Mouse (Mus musculus) gastrocnemius, postnatal 14 days (tissue): ENCODE measurements around the gene St6galnac3. TPM values are rescaled to one million over a fixed set of nuclear protein-coding genes. Genes with fewer than 3 reads are reported as not detected.

Source experiments
- DNase-seq: peaks from one replicate; pipeline ENCODE4 v3.0.0; 2021; ENCODE audit warnings: mixed read lengths
- intact Hi-C: fragments of 180-260 bp; cut with DNase I; formaldehyde crosslinking; loops from one replicate; pipeline ENCODE4 v1.15.1; 2025; ENCODE audit warnings: low total_unique reads
- total RNA-seq, 2 experiments: library from RNA; stranded (reverse); gene quantifications; 2 replicates each; pipeline ENCODE4 v1.2.3; 2021

Gene St6galnac3
- total RNA-seq, 2 experiments from 2014 or later: 2.9 to 4.4 TPM

DNA sequence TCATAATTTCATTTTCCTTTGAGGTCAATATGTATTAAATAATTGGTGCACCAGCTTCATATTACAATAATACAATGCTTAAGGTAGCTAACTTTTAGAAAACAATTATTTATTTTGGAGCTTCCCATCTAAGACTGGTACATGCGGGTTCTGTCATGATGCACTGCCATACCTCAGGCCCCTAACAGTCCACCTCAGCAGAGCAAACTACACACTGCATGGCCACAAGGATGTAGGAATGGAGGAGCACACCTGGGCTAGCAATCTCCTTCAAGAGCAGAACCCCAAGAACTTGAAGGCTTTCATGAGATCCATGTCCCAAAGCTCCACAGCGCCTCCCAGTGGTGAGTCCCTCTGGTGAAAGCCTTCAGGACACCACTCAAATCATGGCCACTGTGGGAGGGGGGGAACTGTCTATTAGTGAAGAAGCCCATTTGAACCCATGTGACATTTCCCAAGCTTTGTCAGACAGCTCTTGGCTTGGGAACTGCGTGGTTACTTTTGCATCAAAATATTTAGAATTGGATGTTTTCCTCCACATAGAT, 223.6 kb downstream of the St6galnac3 start:
- intact Hi-C loops: loop anchor here (10.0 kb wide), 1 partner anchor 717 kb away; no protein-coding TSS in a partner anchor
- peak; percentile 59 for DNase-seq

DNA sequence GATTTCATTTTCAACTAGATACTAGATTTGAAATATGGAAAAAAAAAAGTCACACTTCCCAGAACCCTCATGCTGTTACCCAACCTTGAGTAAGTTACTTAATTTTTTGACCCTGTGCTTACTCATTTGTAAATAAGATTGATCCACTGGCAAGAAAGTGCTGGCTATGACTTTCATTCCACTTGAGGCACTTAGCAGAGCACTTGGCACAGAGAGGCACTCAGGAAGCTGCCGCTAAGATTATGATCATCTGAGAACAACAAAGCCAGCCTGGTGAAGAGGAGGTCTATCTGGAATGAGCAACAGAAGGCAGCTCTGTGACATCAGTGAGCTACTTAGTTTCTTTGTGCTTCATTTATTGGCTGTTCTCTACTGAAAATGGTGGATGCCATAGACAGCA, 232.0 kb downstream of the St6galnac3 start:
- intact Hi-C loops: no loop called here
- DNase-seq: no peak

DNA sequence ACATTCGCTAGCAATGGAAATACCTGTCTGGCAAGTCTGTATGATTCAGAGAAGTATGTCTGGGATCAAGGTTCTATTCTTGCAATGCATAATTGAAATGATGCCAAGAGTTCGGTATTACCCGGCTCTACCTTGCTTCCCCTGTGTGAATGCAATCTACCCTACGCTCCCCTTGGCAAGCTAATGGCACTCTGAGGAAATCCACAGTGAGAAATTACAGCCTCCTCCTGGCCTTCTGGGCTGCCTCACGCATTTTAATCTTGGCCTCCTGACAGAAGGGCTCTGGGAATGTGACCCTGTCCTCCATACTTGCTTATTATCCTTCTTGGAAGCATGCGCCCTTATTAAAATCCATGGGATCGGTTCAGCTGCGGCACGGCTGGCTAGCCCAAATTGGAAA, 235.3 kb downstream of the St6galnac3 start:
- intact Hi-C loops: no loop called here
- DNase-seq: no peak

DNA sequence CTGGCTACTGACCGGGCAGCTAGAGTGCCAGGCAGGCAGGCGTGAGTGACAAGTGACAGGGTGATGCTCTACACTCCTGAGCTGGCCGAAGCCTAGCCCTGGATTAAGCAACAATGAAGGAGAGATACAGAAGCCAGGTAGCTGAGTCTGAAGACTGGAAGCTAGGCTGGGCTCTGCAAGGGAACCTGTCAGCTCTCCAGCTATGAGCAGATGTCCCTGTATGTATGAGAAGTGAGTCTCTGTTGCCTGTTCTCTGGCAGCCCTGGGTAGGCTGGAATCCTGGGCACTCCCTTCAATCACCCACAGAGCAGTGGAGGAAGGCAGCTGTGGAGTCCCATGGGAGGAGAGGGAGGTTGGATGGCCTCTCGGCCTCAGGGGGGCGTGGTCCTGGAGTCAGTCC, 236.0 kb downstream of the St6galnac3 start:
- intact Hi-C loops: no loop called here
- no peak for DNase-seq

DNA sequence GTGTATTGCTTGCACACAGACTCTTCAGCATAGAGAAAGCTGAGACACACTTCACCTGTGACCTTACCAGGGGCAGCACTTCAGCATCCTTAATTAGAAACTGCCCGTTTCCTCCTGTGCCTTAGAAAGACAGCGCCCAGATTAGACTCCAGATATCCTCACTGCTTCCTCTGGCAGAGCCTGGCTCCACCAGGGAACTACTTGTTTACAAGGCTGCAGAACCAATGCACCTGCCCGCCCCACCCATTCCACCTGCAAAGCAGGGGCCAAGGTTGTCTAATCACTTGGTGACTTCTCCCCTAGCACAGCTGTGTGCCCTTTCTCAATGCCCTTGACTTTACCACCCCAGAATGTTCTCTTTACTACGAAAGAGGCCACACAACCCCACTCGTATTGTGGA, 239.8 kb downstream of the St6galnac3 start:
- DNase-seq: no peak
- intact Hi-C loops: no loop called here

DNA sequence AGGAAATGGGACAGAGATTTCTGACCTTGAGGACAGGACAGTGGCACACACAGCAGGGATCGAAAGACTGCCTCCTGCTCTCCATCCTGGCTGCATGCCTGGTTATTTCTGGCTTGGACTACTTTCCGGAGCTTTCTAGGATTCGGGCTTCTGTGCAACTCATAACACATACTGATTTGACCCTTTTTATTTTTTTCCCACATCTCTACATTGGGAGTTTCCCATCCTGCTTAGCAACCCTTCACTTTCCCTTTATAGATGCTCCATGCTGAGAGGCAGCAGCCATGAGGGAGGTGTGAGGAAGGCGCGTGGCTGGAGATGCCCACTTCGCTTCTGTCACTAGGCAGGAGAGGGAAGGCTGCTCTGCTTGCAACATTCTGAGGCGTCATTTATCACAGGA, 240.3 kb downstream of the St6galnac3 start:
- DNase-seq: peak; percentile 23
- intact Hi-C loops: no loop called here

DNA sequence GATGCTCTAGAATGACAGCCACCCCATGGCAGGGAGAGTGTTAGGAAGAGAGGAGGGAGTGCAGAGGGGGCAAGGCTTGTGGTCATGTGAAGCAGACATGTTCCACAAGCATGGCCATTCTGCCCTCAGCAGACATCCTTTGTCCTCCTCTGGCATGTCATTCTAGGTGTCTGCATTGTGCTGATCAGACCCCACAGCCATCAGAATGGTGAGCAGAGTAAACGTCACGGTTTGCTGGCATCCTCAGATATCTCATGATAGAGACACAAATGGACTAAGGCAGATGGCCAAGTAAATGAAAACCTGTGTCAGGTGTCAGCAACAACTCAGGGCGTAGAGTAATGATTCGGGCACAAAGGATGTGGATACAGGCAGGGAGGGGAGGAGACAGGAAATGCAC, 241.3 kb downstream of the St6galnac3 start:
- intact Hi-C loops: no loop called here
- DNase-seq: no peak

DNA sequence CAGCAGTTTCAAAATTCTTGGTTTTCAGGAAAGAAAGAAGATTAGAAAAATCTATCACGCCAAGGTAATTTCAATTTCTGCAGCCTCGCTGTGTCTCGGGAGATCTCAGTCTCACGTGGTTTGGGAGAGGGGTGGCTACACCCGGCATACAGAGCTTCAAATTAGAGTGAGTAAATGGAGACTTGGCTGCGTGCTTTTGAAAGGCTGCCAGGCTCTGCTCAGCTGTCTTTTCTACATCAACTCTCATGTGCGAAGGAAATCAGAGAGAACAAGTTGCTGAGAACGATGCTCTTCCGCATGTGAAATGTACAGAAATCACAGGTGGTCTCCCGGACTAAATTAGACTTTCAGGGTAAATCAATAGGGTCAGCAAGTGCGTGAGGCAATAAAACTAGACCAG, 242.9 kb downstream of the St6galnac3 start:
- DNase-seq: peak; percentile 9
- intact Hi-C loops: no loop called here

DNA sequence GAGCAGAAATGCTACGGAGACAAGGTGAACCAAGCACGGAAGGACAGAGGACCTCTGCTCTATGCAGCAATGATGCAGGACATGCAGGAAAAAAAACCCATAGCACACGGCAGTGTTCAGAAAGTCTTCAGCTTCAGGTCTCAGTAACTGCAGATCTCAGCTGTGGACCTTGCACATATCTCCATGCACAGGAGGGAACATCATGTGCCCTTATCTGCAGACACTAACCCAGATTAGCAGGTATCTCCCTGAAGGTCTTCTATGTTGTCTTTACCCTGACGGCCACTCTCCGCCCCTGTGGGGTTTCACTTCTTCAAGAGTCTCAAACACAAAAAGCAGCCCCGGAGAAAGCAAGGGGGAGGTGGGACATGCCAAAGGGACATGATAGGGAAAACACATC, 244.0 kb downstream of the St6galnac3 start:
- intact Hi-C loops: no loop called here
- DNase-seq: no peak

DNA sequence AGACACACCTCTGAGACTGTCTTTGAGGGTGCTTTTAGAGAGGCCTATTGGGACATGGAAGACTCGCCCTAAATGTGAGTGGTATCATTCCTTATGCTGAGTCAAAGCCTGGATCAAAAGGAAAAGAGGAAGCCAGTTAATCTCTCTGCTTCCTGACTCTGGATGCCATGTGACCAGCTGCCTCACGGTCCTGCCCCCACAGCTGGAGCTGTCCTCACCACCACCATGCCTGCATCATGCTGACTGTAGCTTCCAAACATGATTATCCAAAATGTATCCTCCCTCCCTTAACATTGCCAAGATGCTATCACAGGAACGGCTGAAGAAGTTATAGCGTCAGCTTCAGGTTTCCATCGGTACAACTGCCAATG, 244.4 kb downstream of the St6galnac3 start:
- intact Hi-C loops: no loop called here
- DNase-seq: no peak

DNA sequence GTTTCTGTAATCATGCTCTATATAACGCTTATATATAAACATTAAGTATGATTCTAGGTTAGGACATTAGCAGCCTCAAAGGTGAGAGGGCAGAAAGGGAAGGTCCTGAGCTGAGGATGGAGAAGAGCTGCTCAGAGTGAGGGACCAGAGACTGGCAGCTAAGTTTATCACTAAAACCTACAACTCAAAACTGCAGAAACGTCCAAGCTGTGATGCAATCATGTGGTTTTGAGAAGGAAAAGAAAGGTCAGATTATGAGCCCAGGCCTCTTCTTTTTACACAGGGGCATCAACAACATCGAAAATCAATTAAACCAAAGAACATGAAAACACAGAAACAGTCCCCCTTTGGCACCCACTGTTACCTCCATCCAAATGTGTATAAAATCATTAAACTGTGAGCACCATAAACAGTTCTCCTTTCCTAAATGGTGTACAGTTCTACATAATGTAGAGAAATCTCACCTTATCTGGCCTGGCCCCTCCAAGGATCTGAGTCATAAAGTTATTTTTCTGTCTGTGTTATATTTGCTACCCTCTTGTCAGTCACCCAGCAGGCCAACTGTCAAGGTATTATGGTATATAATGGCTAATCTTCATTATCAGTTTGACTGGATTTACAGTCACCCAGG, 244.9 kb downstream of the St6galnac3 start:
- intact Hi-C loops: no loop called here

DNA sequence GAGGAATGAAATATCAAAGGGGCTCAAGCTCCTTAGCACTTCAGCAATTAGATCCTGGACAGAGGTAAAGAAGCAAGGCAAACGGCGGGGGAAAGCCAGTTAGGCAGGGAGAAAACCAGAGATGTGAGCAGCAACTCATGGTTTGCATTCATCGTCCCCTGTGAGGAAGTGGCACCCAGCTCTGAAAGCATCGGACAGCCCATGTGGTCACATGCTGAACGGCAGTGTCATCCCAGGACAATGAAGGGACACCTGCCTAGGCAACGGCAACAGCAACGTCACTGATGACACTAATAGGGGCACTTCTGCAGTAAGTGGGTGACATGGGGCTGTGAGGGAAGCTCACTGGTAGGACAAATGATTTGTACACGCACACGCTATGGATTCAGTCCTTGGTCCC, 249.1 kb downstream of the St6galnac3 start:
- intact Hi-C loops: no loop called here
- DNase-seq: no peak

More for the DNA sequence above, 244.9 kb downstream of the St6galnac3 start:
- no peak for DNase-seq

DNA sequence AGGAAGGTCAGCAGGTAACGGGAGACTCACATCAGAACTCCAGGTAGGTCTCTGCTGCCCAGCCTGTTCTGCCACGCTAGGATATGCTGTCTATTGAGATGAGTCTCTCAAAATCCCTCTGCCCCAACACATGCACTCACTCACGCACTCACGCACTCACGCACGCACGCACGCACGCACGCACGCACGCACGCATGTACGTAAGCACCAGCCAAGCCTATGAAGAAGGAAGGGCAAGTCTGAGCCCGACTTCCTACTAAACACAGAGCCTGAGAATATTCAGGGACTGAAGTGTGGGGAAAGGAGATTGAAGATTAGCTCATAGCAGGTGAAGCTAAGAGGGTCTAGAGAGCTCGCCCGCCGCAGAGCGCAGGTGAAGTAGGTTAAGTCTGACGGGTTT, 249.5 kb downstream of the St6galnac3 start:
- DNase-seq: no peak
- intact Hi-C loops: no loop called here

DNA sequence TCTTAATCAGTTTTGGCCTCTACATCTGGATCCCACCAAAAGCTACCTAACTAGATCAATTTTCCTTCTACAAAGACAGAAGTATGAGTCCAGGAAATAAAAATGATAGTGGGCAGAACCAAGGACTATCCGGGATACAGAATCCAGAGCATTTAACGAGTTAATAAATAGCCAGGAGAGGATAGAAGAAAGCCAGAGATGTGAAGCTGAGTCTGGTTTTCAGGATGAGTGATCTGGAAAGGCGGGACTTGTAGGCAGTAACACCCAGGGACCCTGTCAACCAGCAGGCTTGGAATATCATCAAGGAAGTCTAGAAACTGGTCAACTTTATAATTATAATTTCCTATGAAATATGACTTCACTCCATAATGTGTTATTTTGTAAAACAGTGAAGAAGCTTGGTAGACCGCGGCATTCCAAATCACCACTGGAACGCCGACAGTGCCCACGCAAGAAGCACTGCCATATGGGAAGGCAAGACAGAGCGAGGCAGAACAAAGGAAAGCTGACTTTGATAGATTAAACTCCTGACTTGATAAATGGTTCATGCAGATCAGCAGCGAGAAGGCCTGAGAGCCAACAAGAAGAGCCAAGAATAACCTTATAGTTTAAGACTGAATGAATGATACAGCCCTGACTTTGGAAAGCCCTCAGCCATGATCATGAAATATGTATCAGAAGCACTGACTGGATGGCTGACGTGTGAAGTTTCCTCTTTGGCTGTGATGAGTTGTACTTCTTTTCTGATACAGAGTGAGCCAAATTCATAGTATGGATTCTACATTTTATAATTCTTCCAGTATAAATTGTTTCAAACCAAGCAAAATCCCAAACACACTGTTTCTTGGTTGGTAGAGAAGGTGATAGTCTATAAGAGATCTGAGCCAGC, 252.1 kb downstream of the St6galnac3 start:
- no peak for DNase-seq
- intact Hi-C loops: no loop called here

DNA sequence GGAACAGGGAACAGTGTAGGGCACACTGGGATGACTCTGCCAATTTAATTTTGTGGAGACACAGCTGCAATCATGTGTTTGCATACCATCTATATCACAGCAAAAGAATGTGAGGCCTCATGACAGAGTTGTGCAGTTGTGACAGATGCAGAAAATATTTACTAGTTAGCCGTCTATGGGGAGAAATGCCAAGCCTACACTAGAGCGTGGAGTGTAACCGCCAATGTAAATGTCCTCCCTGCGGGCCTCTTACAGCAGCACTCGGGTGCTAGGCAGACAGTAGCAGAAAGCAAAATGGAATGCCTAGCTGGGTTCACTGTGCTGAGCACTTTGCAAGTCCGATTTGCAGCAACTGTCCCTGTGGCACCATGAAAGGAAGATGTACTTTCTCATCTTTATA, 261.1 kb downstream of the St6galnac3 start:
- no peak for DNase-seq
- intact Hi-C loops: no loop called here

DNA sequence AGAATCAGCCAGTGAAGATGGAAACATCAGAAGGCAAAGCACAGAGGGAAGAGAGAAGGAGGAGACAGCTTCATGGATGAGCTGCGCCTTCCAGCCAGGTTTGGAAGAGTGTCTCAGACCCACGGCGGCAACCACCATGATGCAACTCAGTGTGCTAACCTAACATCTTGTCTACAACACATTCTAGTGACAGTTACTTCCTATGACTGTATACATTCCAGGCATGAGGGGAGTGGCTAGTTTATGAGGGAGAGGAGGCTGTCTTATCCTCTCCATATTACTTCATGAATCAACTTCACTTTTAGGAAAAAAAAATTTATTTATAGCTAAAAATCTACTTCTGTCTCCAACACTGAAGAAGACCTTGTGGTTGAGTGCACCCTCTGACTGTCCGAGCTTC, 264.8 kb downstream of the St6galnac3 start:
- no peak for DNase-seq
- intact Hi-C loops: no loop called here

DNA sequence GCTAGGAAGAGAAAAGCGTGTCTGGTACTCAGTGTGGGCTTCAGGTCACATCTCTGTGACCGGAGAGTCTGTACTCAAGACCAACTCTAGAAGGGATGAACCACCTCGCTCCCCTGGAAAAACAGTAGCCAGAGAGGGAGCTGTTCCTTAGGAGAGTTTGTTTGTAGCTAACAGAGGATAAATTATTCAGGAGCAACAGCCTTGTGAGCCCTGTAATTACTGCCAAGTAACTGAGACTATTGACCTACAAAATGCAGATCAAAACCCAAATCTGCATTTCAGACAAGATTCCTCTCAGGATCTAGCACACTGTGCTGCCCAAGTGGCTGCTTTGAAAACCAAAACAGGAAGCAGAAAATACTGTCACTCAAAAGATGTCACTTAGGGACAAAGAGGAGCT, 266.4 kb downstream of the St6galnac3 start:
- no peak for DNase-seq
- intact Hi-C loops: no loop called here

DNA sequence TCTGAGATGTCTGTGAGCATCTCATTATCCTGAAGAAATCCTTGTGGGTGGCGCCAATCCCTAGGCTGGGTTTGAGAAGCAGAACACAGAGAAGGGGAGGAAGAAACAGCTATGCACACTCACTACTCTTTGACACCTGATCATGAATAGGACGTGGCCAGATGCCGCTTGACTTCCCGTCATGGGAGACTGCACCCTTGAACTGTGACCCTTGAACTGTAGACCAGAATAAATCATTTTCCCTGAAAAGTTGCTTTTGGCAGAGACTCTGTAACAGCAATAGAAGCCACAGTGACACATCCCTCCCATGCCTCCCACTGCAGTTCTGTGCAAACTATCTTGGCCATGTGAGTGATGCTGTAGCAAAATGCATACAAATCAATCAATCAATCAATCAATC, 267.3 kb downstream of the St6galnac3 start:
- intact Hi-C loops: no loop called here
- no peak for DNase-seq

DNA sequence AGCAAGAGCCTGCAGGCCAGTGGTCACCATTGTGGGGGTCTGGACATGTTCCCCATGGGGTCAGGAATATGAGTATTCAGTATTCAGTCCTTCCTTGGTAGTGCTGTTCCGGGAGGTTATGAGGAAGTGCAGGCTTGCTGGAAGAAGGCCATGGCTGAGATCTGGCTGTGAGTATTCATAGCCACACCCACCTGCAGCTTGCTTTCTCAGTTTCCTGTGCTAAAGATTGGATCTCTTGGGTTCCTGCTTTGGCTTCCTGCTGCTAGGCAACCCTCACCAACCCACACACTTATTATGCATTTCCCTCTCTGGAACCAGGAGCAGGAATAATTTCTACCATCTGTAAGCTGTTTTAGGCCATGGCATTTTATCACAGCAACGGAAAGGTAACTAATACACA, 267.8 kb downstream of the St6galnac3 start:
- intact Hi-C loops: no loop called here
- no peak for DNase-seq

DNA sequence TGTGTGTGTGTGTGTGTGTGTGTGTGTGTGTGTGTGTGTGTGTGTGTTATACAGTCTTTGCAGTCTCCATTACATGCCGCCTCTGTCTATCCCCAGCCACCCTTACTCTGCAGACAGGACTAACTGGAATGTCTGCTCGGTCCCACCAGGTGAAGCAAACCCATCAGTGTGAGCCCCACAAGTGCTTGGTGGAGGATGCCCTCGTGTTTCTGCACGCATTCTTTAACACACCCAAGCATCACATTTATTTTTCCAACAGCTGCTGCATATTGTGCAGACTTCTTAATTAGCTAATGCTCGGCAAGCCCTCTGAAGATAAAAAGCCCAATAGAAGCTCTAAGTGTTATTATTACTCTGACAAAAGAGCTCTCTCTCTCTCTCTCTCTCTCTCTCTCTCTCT, 268.7 kb downstream of the St6galnac3 start:
- DNase-seq: no peak
- intact Hi-C loops: no loop called here
